Mouse (Mus musculus) MEL (cell line): ENCODE results near the gene Gm29609. TPM values are rescaled to one million over a fixed set of nuclear protein-coding genes. Genes with fewer than 3 reads are reported as not detected.

ENCODE experiments used
- DNase-seq: peaks from one replicate; pipeline ENCODE4 v3.0.0; 2011; ENCODE audit warnings: low read depth, low spot score
- H3K27ac ChIP-seq: 2 replicates; pipeline ENCODE4 v1.5.1; 2012; ENCODE audit warnings: low read depth, mild to moderate bottlenecking, control low read depth, low read length, moderate library complexity; ENCODE audit not compliant: control insufficient read depth
- H3K27me3 ChIP-seq, 2 experiments: fragments of 150-350 bp in 1 of 2; sonication (generic) in 1 of 2; 2 replicates each; pipeline ENCODE4 v1.6.1; 2012; ENCODE audit warnings: low read length in 2 of 2, mild to moderate bottlenecking in 2 of 2, improper control_type of control experiment in 1 of 2, moderate library complexity in 1 of 2; ENCODE audit not compliant: insufficient read depth in 2 of 2, control insufficient read depth in 1 of 2
- H3K36me3 ChIP-seq, 2 experiments: 2 replicates each; pipeline ENCODE4 v1.6.1; 2012 to 2014; ENCODE audit warnings: low read length in 2 of 2, improper control_type of control experiment in 1 of 2, inconsistent platforms in 1 of 2, mild to moderate bottlenecking in 1 of 2; ENCODE audit not compliant: insufficient read depth in 2 of 2, control insufficient read depth in 1 of 2
- H3K4me1 ChIP-seq, 2 experiments: fragments of 150-350 bp in 1 of 2; sonication (generic) in 1 of 2; 2 replicates each; pipeline ENCODE4 v1.6.1; 2012; ENCODE audit warnings: low read length in 2 of 2, improper control_type of control experiment in 1 of 2, mild to moderate bottlenecking in 1 of 2; ENCODE audit not compliant: insufficient read depth in 2 of 2, control insufficient read depth in 1 of 2
- H3K4me3 ChIP-seq, 2 experiments: fragments of 150-350 bp in 1 of 2; sonication (generic) in 1 of 2; 2 replicates each; pipeline ENCODE4 v1.5.1; 2012; ENCODE audit warnings: low read depth in 2 of 2, low read length in 2 of 2, mild to moderate bottlenecking in 2 of 2, moderate library complexity in 2 of 2, control low read depth in 1 of 2, improper control_type of control experiment in 1 of 2; ENCODE audit not compliant: control insufficient read depth in 1 of 2, insufficient read depth in 1 of 2
- H3K79me2 ChIP-seq: 2 replicates; pipeline ENCODE4 v1.6.1; 2012; ENCODE audit warnings: mild to moderate bottlenecking, low read length, moderate library complexity; ENCODE audit not compliant: control insufficient read depth, poor library complexity, insufficient read depth
- H3K9ac ChIP-seq: 2 replicates; pipeline ENCODE4 v1.6.1; 2012; ENCODE audit warnings: low read depth, mild to moderate bottlenecking, control low read depth, low read length, moderate library complexity; ENCODE audit not compliant: control insufficient read depth, poor library complexity, severe bottlenecking
- H3K9me3 ChIP-seq: fragments of 150-350 bp; sonication (generic); replicated peaks from 2 replicates; pipeline ENCODE4 v1.6.1; 2012; ENCODE audit warnings: mild to moderate bottlenecking, low read length, improper control_type of control experiment, moderate library complexity; ENCODE audit not compliant: insufficient read depth
- BHLHE40 ChIP-seq: IDR thresholded peaks from 2 replicates; pipeline ENCODE4 v1.6.1; 2012; ENCODE audit warnings: low read depth, mild to moderate bottlenecking, inconsistent platforms, low read length, improper control_type of control experiment, borderline replicate concordance
- CHD1 ChIP-seq: IDR thresholded peaks from 2 replicates; pipeline ENCODE4 v1.6.1; 2012; ENCODE audit warnings: low read depth, mild to moderate bottlenecking, inconsistent platforms, low read length, improper control_type of control experiment
- CTCF ChIP-seq, 3 experiments: IDR thresholded peaks in 2 of 3; conservative IDR thresholded peaks in 1 of 3; 2 replicates each; pipeline ENCODE4 v1.5.1; 2011 to 2012; ENCODE audit warnings: low read length in 3 of 3, low read depth in 2 of 3, mild to moderate bottlenecking in 2 of 3, improper control_type of control experiment in 1 of 3, inconsistent platforms in 1 of 3, mixed read lengths in 1 of 3, moderate library complexity in 1 of 3; ENCODE audit not compliant: control insufficient read depth in 1 of 3, insufficient read depth in 1 of 3, poor library complexity in 1 of 3, severe bottlenecking in 1 of 3
- E2F4 ChIP-seq: IDR thresholded peaks from 2 replicates; pipeline ENCODE4 v1.6.1; 2011; ENCODE audit warnings: low read depth, low read length, improper control_type of control experiment, borderline replicate concordance
- EP300 ChIP-seq, 2 experiments: IDR thresholded peaks; 2 replicates each; pipeline ENCODE4 v1.6.1; 2011; ENCODE audit warnings: improper control_type of control experiment in 2 of 2, low read length in 2 of 2, low read depth in 1 of 2, mild to moderate bottlenecking in 1 of 2
- GABPA ChIP-seq: IDR thresholded peaks from 2 replicates; pipeline ENCODE4 v1.6.1; 2012; ENCODE audit warnings: low read depth, mild to moderate bottlenecking, inconsistent platforms, low read length, improper control_type of control experiment, moderate library complexity
- GATA1 ChIP-seq: IDR thresholded peaks from 2 replicates; pipeline ENCODE4 v1.6.1; 2011; ENCODE audit warnings: low read depth, low read length, improper control_type of control experiment
- MAFK ChIP-seq: IDR thresholded peaks from 2 replicates; pipeline ENCODE4 v1.6.1; 2011; ENCODE audit warnings: low read depth, mild to moderate bottlenecking, low read length, improper control_type of control experiment, borderline replicate concordance
- MAX ChIP-seq: IDR thresholded peaks from 2 replicates; pipeline ENCODE4 v1.6.1; 2011; ENCODE audit warnings: low read length, improper control_type of control experiment
- MYC ChIP-seq: IDR thresholded peaks from 2 replicates; pipeline ENCODE4 v1.6.1; 2011; ENCODE audit warnings: low read depth, mild to moderate bottlenecking, low read length, improper control_type of control experiment, moderate library complexity
- POLR2AphosphoS5 ChIP-seq: IDR thresholded peaks from 2 replicates; pipeline ENCODE4 v1.6.1; 2012; ENCODE audit warnings: low read depth, borderline replicate concordance, mild to moderate bottlenecking, inconsistent platforms, low read length, moderate library complexity, mixed read lengths
- RAD21 ChIP-seq: IDR thresholded peaks from 2 replicates; pipeline ENCODE4 v1.6.1; 2011; ENCODE audit warnings: mild to moderate bottlenecking, low read depth, low read length, improper control_type of control experiment
- RCOR1 ChIP-seq: IDR thresholded peaks from 2 replicates; pipeline ENCODE4 v1.6.1; 2012; ENCODE audit warnings: low read depth, mild to moderate bottlenecking, inconsistent platforms, low read length, improper control_type of control experiment
- SMC3 ChIP-seq: IDR thresholded peaks from 2 replicates; pipeline ENCODE4 v1.6.1; 2011; ENCODE audit warnings: low read depth, low read length, improper control_type of control experiment
- TAL1 ChIP-seq: IDR thresholded peaks from 2 replicates; pipeline ENCODE4 v1.6.1; 2012; ENCODE audit warnings: mild to moderate bottlenecking, inconsistent platforms, low read length, moderate library complexity, mixed read lengths
- TBP ChIP-seq: IDR thresholded peaks from 2 replicates; pipeline ENCODE4 v1.8.0; 2011; ENCODE audit warnings: low read depth, low read length, improper control_type of control experiment
- UBTF ChIP-seq: IDR thresholded peaks from 2 replicates; pipeline ENCODE4 v1.6.1; 2012; ENCODE audit warnings: low read depth, mild to moderate bottlenecking, inconsistent platforms, low read length, improper control_type of control experiment, moderate library complexity, borderline replicate concordance; ENCODE audit not compliant: insufficient read depth
- ZC3H11A ChIP-seq: IDR thresholded peaks from 2 replicates; pipeline ENCODE4 v1.6.1; 2012; ENCODE audit warnings: low read depth, mild to moderate bottlenecking, inconsistent platforms, low read length, improper control_type of control experiment
- ZKSCAN1 ChIP-seq: IDR thresholded peaks from 2 replicates; pipeline ENCODE4 v1.6.1; 2012; ENCODE audit warnings: low read depth, mild to moderate bottlenecking, inconsistent platforms, low read length, improper control_type of control experiment, moderate library complexity
- ZNF384 ChIP-seq: IDR thresholded peaks from 2 replicates; pipeline ENCODE4 v1.6.1; 2012; ENCODE audit warnings: low read depth, mild to moderate bottlenecking, inconsistent platforms, low read length, improper control_type of control experiment
- polyA plus RNA-seq, 2 experiments: library from polyadenylated mRNA; stranded (reverse) in 1 of 2; unstranded in 1 of 2; fragments of >175 nt in 1 of 2; fragments of >200 nt in 1 of 2; gene quantifications; 2 replicates each; pipeline versions ENCODE4 v1.2.1 to v1.2.4; 2012; ENCODE audit warnings: low replicate concordance in 2 of 2, low read depth in 1 of 2; ENCODE audit not compliant: insufficient read length in 2 of 2, insufficient read depth in 1 of 2, missing spikeins in 1 of 2
- total RNA-seq: library from RNA; depleted of rRNA; stranded (reverse); fragments of 300-350 nt; gene quantifications from 2 replicates; pipeline ENCODE4 v1.2.3, GENCODE M21; 2012

Gm29609 gene
- total and polyA plus RNA-seq, 3 experiments: 5.0 to 6.4 TPM; not detected in 1

GRCm38 (mm10) chr5:31126050-31126449 is 53.7 kb downstream of the Gm29609 start:
- H3K4me1 ChIP-seq: peaks cover 2 to 6% of the 10 kb centered on the region in 2 experiments; a peak in 2 of 4 replicates
- H3K36me3 ChIP-seq: peaks cover 0 to 3% of the 10 kb centered on the region in 2 experiments; a peak in 1 of 4 replicates
- no peak overlapping the region for H3K4me3 ChIP-seq
- TF ChIP-seq ZKSCAN1: no peak
- peak; percentile 94 for TF ChIP-seq ZNF384
- TF ChIP-seq GABPA: no peak
- TF ChIP-seq TAL1: no peak
- no peak for TF ChIP-seq E2F4
- no peak for TF ChIP-seq UBTF
- TF ChIP-seq POLR2AphosphoS5: no peak
- no peak for TF ChIP-seq MAX
- no peak for TF ChIP-seq MYC
- TF ChIP-seq TBP: no peak
- peak; percentile 47 to 75 (median 69) for TF ChIP-seq CTCF (IDR thresholded peaks at IDR 0.05 in 2 of 3, conservative IDR thresholded peaks at IDR 0.05 in 1 of 3; ENCODE audit: control insufficient read depth in 1 of 3, insufficient read depth in 1 of 3, low read depth in 2 of 3, low read length in 3 of 3, poor library complexity in 1 of 3, severe bottlenecking in 1 of 3)
- TF ChIP-seq MAFK: no peak
- TF ChIP-seq RAD21: peak; percentile 72
- TF ChIP-seq SMC3: peak; percentile 55
- 0 out of 2 replicates have a peak, but pooled peaks have one; percentile 46 for TF ChIP-seq ZC3H11A
- no peak for TF ChIP-seq CHD1
- peak; percentile 43; the same call in 1 of the 2 replicates for TF ChIP-seq BHLHE40
- H3K79me2 ChIP-seq: no peaks in the 10 kb centered on the region
- H3K9ac ChIP-seq: no peak overlapping the region
- peak; percentile 64 for DNase-seq
- H3K9me3 ChIP-seq: no peaks in the 10 kb centered on the region
- H3K27ac ChIP-seq: no peak overlapping the region
- H3K27me3 ChIP-seq: peaks cover 12 to 17% of the 10 kb centered on the region in 2 experiments

- H3K4me3 ChIP-seq: no peak overlapping the region
- TF ChIP-seq ZC3H11A (no peak), GATA1 (no peak), EP300 (IDR thresholded peaks at IDR 0.05; ENCODE audit: low read depth in 1 of 2, low read length in 2 of 2) (no peak), GABPA (no peak), RCOR1 (no peak), MAX (no peak)
- TF ChIP-seq, all 39 proteins: peak for 0
These were observed 56.2 kb downstream of the Gm29609 start for GRCm38 (mm10) chr5:31123481-31123880.

More at GRCm38 (mm10) chr5:31123481-31123880, 56.2 kb downstream of the Gm29609 start:
- no peaks in the 10 kb centered on the region for H3K9me3 ChIP-seq
- H3K27ac ChIP-seq: no peak overlapping the region
- H3K79me2 ChIP-seq: no peaks in the 10 kb centered on the region
- H3K36me3 ChIP-seq: peaks cover 0 to 5% of the 10 kb centered on the region in 2 experiments; a peak in 1 of 4 replicates
- H3K4me1 ChIP-seq: peaks cover 2 to 9% of the 10 kb centered on the region in 2 experiments; a peak in 3 of 4 replicates
- H3K27me3 ChIP-seq: peaks cover under 1 to 5% of the 10 kb centered on the region in 2 experiments; a peak in 3 of 4 replicates
- no peak for DNase-seq
- H3K9ac ChIP-seq: no peak overlapping the region
